Mouse (Mus musculus) hindbrain, postnatal 0 days (tissue): ENCODE measurements around the gene Csk. TPM values are rescaled to one million over a fixed set of nuclear protein-coding genes. Genes with fewer than 3 reads are reported as not detected.
A peak's percentile ranks its signal among the peaks of the same experiment; 100 is the strongest.

Experiments
- ATAC-seq: fragments of 200-750 bp; cut with Nextera tagmentation; 2 replicates; pipeline ENCODE4 v1.8.0; 2017; ENCODE audit warnings: mild to moderate bottlenecking, moderate TSS enrichment, moderate library complexity
- DNase-seq: peaks from one replicate; pipeline ENCODE4 v3.0.0-alpha.2; 2015; ENCODE audit warnings: low spot score
- H3K27ac ChIP-seq: fragments of 300-500 bp; sonication (generic); 2 replicates; pipeline ENCODE4 v1.5.1; 2014; ENCODE audit warnings: mild to moderate bottlenecking
- H3K27me3 ChIP-seq: fragments of 300-500 bp; sonication (generic); 2 replicates; pipeline ENCODE4 v1.6.1; 2014; ENCODE audit warnings: low read length, mixed read lengths; ENCODE audit not compliant: insufficient read depth
- H3K36me3 ChIP-seq: fragments of 300-500 bp; sonication (generic); 2 replicates; pipeline ENCODE4 v1.6.1; 2014; ENCODE audit warnings: low read length, mixed read lengths; ENCODE audit not compliant: insufficient read depth
- H3K4me1 ChIP-seq: fragments of 300-500 bp; sonication (generic); 2 replicates; pipeline ENCODE4 v1.6.1; 2014; ENCODE audit warnings: antibody characterized with exemption, low read length, mixed read lengths; ENCODE audit not compliant: insufficient read depth
- H3K4me2 ChIP-seq: fragments of 300-500 bp; sonication (generic); 2 replicates; pipeline ENCODE4 v1.6.1; 2014; ENCODE audit warnings: low read depth, mild to moderate bottlenecking, low read length, moderate library complexity, mixed read lengths
- H3K4me3 ChIP-seq: fragments of 300-500 bp; sonication (generic); 2 replicates; pipeline ENCODE4 v1.5.1; 2014; ENCODE audit warnings: low read length
- H3K9ac ChIP-seq: fragments of 300-500 bp; sonication (generic); replicated peaks from 2 replicates; pipeline ENCODE4 v1.6.1; 2014; ENCODE audit warnings: mild to moderate bottlenecking, low read length, moderate library complexity, mixed read lengths
- H3K9me3 ChIP-seq: fragments of 300-500 bp; sonication (generic); 2 replicates; pipeline ENCODE4 v1.6.1; 2016; ENCODE audit warnings: low read length, mixed read lengths
- CTCF ChIP-seq: IDR thresholded peaks from 2 replicates; pipeline ENCODE4 v1.5.1; 2016; ENCODE audit warnings: antibody characterized with exemption, control low read depth, low read depth
- WGBS: fragments of 180-500 bp; shearing (Covaris S2); extraction: QIAGEN DNeasy Blood & Tissue Kit; methylation state at CpG from one replicate; pipeline ENCODE4 v1.1.7; 2014; 5-methylcytosine and 5-hydroxymethylcytosine counted together
- polyA plus RNA-seq: library from polyadenylated mRNA; unstranded; fragments of >200 nt; fragmentation: Nextera tagmentation; extraction: Ambion mirVana; gene quantifications from 2 replicates; pipeline ENCODE4 v1.2.1, GENCODE M21; 2015
- total RNA-seq: library from RNA; depleted of rRNA; stranded (reverse); fragments of >200 nt; gene quantifications from 2 replicates; pipeline ENCODE4 v1.2.3, GENCODE M21; 2014

Gene Csk
- total and polyA plus RNA-seq, 2 experiments from 2014 or later = 44.4 to 129 TPM

DNA sequence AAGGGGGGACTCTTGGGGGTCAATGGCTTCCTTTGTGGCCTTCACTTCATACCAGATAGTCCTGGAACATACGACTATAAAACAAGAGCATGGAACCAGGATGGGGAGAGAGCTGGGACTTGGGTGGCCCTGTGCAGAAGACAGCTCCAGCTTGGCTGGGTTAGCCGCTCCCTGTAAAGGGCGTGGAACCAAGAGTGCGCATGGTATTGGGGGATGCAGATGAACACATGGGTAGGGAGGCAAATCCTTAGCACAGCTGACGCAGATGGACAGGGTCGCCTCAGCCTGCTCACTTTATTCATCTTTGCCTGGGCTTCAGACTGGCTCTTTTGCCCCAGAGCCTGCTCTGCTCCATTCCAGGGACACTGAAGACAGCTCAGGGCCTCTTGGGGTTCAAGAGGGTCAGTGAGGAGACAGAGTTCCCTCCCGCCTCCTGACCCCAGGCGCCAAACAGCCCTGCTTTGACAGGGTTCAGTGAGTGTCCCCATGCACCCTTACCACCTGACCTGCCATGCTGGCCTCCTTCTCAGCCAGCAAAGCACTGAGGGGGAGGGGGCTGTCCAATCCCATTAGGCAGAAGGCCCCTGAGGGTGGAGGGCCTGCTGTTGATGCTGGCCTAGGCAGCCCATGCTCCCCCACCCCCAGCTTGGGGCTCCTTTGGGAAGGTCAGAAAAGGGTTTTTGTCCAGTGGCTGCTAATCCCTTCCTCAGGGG, 54.4 kb downstream of the Csk start:
- ATAC-seq (0 out of 2 replicates have a peak, but pooled peaks have one; percentile 13), DNase-seq (no peak)
- H3K9me3 ChIP-seq = no peaks in the 10 kb centered on the region
- no peak overlapping the region for H3K4me2 ChIP-seq
- TF ChIP-seq CTCF = no peak
- no peaks in the 10 kb centered on the region for H3K27me3 ChIP-seq
- H3K27ac ChIP-seq = no peak overlapping the region
- no peak overlapping the region for H3K9ac ChIP-seq
- 51% methylated on average over 8 of the region's 8 CpGs for WGBS
- no peak overlapping the region for H3K4me3 ChIP-seq
- H3K4me1 ChIP-seq = peaks cover 12% of the 10 kb centered on the region; the same call in 1 of the 2 replicates
- peaks cover 13% of the 10 kb centered on the region; the same call in 1 of the 2 replicates for H3K36me3 ChIP-seq

DNA sequence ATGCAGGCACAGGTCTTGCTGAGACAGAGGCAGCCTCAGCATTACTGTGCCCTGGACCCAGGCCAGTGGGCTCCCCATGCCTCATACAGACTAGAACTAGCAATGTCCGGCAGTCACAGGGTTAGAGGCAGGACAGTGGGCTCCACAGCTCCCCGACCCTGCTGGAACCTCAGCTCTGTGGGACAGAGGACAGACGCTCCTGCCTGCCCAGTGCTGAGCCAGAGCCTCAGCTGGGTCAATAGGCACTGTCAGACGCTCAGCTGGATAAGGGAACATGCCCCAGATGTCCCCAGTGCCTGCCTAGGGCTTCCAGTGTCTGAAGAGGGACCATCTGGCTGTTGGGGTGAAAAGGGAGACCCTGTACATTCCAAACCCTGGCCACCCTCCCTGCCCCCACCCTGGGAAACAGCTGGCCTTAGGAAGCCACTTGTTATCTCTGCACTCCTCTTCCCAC, 55.5 kb downstream of the Csk start:
- H3K4me1 ChIP-seq = peaks cover 12% of the 10 kb centered on the region; the same call in 1 of the 2 replicates
- no peak overlapping the region for H3K9ac ChIP-seq
- TF ChIP-seq CTCF = no peak
- no peak overlapping the region for H3K4me3 ChIP-seq
- H3K27me3 ChIP-seq = no peaks in the 10 kb centered on the region
- no peak overlapping the region for H3K27ac ChIP-seq
- no peak overlapping the region for H3K4me2 ChIP-seq
- DNase-seq (no peak), ATAC-seq (peak; percentile 21; the same call in 1 of the 2 replicates)
- peaks cover 18% of the 10 kb centered on the region; the same call in 1 of the 2 replicates for H3K36me3 ChIP-seq
- WGBS = 24% methylated on average over 4 of the region's 4 CpGs
- no peaks in the 10 kb centered on the region for H3K9me3 ChIP-seq

GRCm38 (mm10) chr9:57597265-57597664, 56.2 kb downstream of the Csk start:
- no peak overlapping the region for H3K9ac ChIP-seq
- H3K4me1 ChIP-seq = peaks cover 10% of the 10 kb centered on the region; the same call in 1 of the 2 replicates
- WGBS = 85% methylated on average over 8 of the region's 8 CpGs
- DNase-seq = no peak
- peaks cover 18% of the 10 kb centered on the region; the same call in 1 of the 2 replicates for H3K36me3 ChIP-seq
- TF ChIP-seq CTCF = no peak
- no peaks in the 10 kb centered on the region for H3K27me3 ChIP-seq
- H3K4me3 ChIP-seq = no peak overlapping the region
- H3K4me2 ChIP-seq = no peak overlapping the region
- no peak overlapping the region; the same call in 1 of the 2 replicates for H3K27ac ChIP-seq
- H3K9me3 ChIP-seq = no peaks in the 10 kb centered on the region
- no peak for ATAC-seq

- H3K4me1 ChIP-seq = peaks cover 7% of the 10 kb centered on the region; the same call in 1 of the 2 replicates
- no peak for DNase-seq
- WGBS = 71% methylated on average over 9 of the region's 9 CpGs
Observed at GRCm38 (mm10) chr9:57594174-57594509, 59.3 kb downstream of the Csk start.

GRCm38 (mm10) chr9:57593454-57594173, 59.8 kb downstream of the Csk start:
- Histone ChIP-seq H3K4me3 (no peak overlapping the region), H3K27me3 (no peaks in the 10 kb centered on the region), H3K9ac (no peak overlapping the region), H3K36me3 (peaks cover 18% of the 10 kb centered on the region; the same call in 1 of the 2 replicates), H3K9me3 (no peaks in the 10 kb centered on the region), H3K27ac (no peak overlapping the region), H3K4me1 (peaks cover 7% of the 10 kb centered on the region; the same call in 1 of the 2 replicates), H3K4me2 (no peak overlapping the region)
- no peak for DNase-seq
- no peak for ATAC-seq
- no peak for TF ChIP-seq CTCF
- WGBS = 38% methylated on average over 12 of the region's 12 CpGs

More at GRCm38 (mm10) chr9:57594174-57594509, 59.3 kb downstream of the Csk start:
- H3K4me2 ChIP-seq = no peak overlapping the region
- no peak for ATAC-seq
- no peak overlapping the region for H3K27ac ChIP-seq
- no peak for TF ChIP-seq CTCF
- H3K36me3 ChIP-seq = peaks cover 18% of the 10 kb centered on the region; the same call in 1 of the 2 replicates
- H3K9ac ChIP-seq = no peak overlapping the region
- no peaks in the 10 kb centered on the region for H3K9me3 ChIP-seq
- no peaks in the 10 kb centered on the region for H3K27me3 ChIP-seq
- H3K4me3 ChIP-seq = no peak overlapping the region

DNA sequence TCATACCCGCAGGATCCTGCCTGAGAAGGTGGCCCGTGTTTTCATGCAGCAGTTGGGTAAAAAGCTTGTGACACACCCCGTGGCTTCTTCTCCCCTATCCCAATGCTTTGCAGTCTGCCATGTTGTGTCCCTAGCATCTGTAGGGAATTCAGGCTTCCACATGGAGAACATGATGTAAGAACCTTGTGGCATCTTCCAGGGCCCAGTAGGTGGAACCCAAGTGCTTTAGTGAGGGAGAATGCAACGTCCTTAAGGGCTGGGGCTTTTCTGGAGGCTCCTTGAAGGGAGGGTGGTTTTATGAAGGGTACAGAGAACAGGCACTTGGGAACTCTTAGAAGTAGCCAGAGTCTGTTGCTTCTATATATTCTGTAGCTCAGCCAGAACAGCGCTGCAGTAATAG, 62.7 kb downstream of the Csk start:
- Histone ChIP-seq H3K9me3 (no peaks in the 10 kb centered on the region), H3K36me3 (peaks cover 29% of the 10 kb centered on the region; the same call in 1 of the 2 replicates), H3K4me1 (peaks cover 7% of the 10 kb centered on the region; the same call in 1 of the 2 replicates), H3K27ac (no peak overlapping the region), H3K4me3 (no peak overlapping the region), H3K9ac (no peak overlapping the region; the same call in 1 of the 2 replicates), H3K4me2 (peak overlapping the region; percentile 94), H3K27me3 (no peaks in the 10 kb centered on the region)
- ATAC-seq (no peak), DNase-seq (peak; percentile 44)
- 45% methylated on average over 5 of the region's 5 CpGs for WGBS
- peak; percentile 64 for TF ChIP-seq CTCF
